8 mouse cellular contexts compared by ENCODE assay signal in genomic region chr4:96799380-96800157, GRCm38 (mm10). TPM values are rescaled to one million over a fixed set of nuclear protein-coding genes. Genes with fewer than 3 reads are reported as not detected.
A peak's percentile ranks its signal among the peaks of the same experiment; 100 is the strongest.
DNase-seq lines count a peak whose midpoint lies in the region; ATAC-seq and TF ChIP-seq lines count a peak whose summit lies in the region.
"Had no signal": no experiment of that assay in that cellular context is flagged by ENCODE, and none has a peak within 500 bp of the region (broad histone marks: within the 10 kb centered on the region; RNA-seq: fewer than 3 reads in every experiment).

No protein-coding gene starts in this region.

- ATAC-seq in intestine, postnatal 0 days, result no peak
- no peak for ATAC-seq in intestine, embryonic 16.5 days

- H3K27me3 ChIP-seq in intestine, postnatal 0 days (replicated peaks; ENCODE audit: control insufficient read depth, insufficient read depth, low read length), result no peaks in the 10 kb centered on the region
- no peaks in the 10 kb centered on the region for H3K27me3 ChIP-seq in intestine, embryonic 16.5 days (replicated peaks; ENCODE audit: control insufficient read depth, insufficient read depth, low read length)

- no peak overlapping the region for H3K9ac ChIP-seq in intestine, postnatal 0 days (ENCODE audit: low read depth, low read length)
- H3K9ac ChIP-seq in intestine, embryonic 16.5 days (ENCODE audit: low read depth, low read length), result no peak overlapping the region

- intact Hi-C loops in left cerebral cortex, postnatal 25 days (cut with DNase I), result loop anchor here (5.0 kb wide), 1 partner anchor 92 kb away; no protein-coding TSS in a partner anchor

- WGBS in intestine, postnatal 0 days, result 47% methylated on average over 7 of the region's 7 CpGs
- 41% methylated on average over 7 of the region's 7 CpGs for WGBS in intestine, embryonic 16.5 days

- H3K4me3 ChIP-seq in intestine, postnatal 0 days (ENCODE audit: low read depth, low read length), result no peak overlapping the region
- no peak overlapping the region for H3K4me3 ChIP-seq in intestine, embryonic 16.5 days (ENCODE audit: low read length)

- TF ChIP-seq CTCF in intestine, postnatal 0 days (IDR thresholded peaks at IDR 0.05; ENCODE audit: low read depth), result peak; percentile 66

- no peaks in the 10 kb centered on the region for H3K9me3 ChIP-seq in intestine, postnatal 0 days (ENCODE audit: control insufficient read depth)
- no peaks in the 10 kb centered on the region for H3K9me3 ChIP-seq in intestine, embryonic 16.5 days (ENCODE audit: control insufficient read depth, low read length)

- DNase-seq in brain, embryonic 18.5 days (ENCODE audit: low read depth, low spot score), result peak; percentile 37
- DNase-seq in forelimb bud, embryonic 11.5 days (ENCODE audit: low read depth, low spot score), result peak; percentile 43
- DNase-seq in left cerebral cortex, postnatal 25 days (ENCODE audit: low spot score in 2 of 2), result peak; percentile 60 to 72
- DNase-seq in right cerebral cortex, postnatal 14 days, result peak; percentile 25
- no peak for DNase-seq in spleen, adult 12 weeks (ENCODE audit: low spot score)

- no peaks in the 10 kb centered on the region for H3K4me1 ChIP-seq in intestine, postnatal 0 days (replicated peaks; ENCODE audit: control insufficient read depth, insufficient read depth, low read length)
- H3K4me1 ChIP-seq in intestine, embryonic 16.5 days (ENCODE audit: control insufficient read depth, insufficient read depth, low read length), result no peaks in the 10 kb centered on the region

- no peaks in the 10 kb centered on the region for H3K36me3 ChIP-seq in intestine, postnatal 0 days (ENCODE audit: control insufficient read depth, insufficient read depth)
- no peaks in the 10 kb centered on the region for H3K36me3 ChIP-seq in intestine, embryonic 16.5 days (ENCODE audit: control insufficient read depth, insufficient read depth, low read length)

- no peak overlapping the region for H3K27ac ChIP-seq in intestine, postnatal 0 days (ENCODE audit: low read depth, low read length)
- H3K27ac ChIP-seq in intestine, embryonic 16.5 days (ENCODE audit: low read length), result no peak overlapping the region

- H3K4me2 ChIP-seq in intestine, postnatal 0 days (replicated peaks; ENCODE audit: low read depth), result no peak overlapping the region
- H3K4me2 ChIP-seq in intestine, embryonic 16.5 days (ENCODE audit: low read depth, low read length), result no peak overlapping the region

RNA-seq across cellular contexts. Expression of gene Gm12695, which starts 14.6 kb away (rescaled TPM):
- not detected in 2 replicates for polyA plus RNA-seq in intestine, postnatal 0 days (2015; fragmentation: Nextera tagmentation; extraction: Ambion mirVana)
- not detected in 2 replicates for polyA plus RNA-seq in intestine, embryonic 16.5 days (2015; fragmentation: Nextera tagmentation; extraction: Ambion mirVana)
- not detected for total RNA-seq in left cerebral cortex, postnatal 25 days (2021)
- polyA plus RNA-seq: large intestine, adult 2 months had no signal
